Mouse (Mus musculus): ENCODE data around the gene Fbxw13.
"Not testable (repeated sequence)": the region's sequence is repeated elsewhere in the genome, so short reads cannot be mapped to it uniquely, and the experiment has no call there.

Fbxw13 gene

GRCm38 (mm10) chr9:109195875-109196274 is at the start of gene Fbxw13:
Fbxw13 (minus strand) TSS chr9:109195975.
- not testable (repeated sequence) for DNase-seq (ENCODE audit: low spot score)

GRCm38 (mm10) chr9:109234654-109235053 is 38.9 kb upstream of the Fbxw13 start, which contains the start of gene Fbxw20:
Fbxw20 (minus strand) TSS chr9:109234754.
- DNase-seq (ENCODE audit: low spot score), result no peak

- no peak for DNase-seq (ENCODE audit: low spot score)
Observed at GRCm38 (mm10) chr9:109218449-109218848, 22.7 kb upstream of the Fbxw13 start.

- DNase-seq (ENCODE audit: low spot score), result not testable (repeated sequence)
Observed at GRCm38 (mm10) chr9:109201347-109201746, 5.6 kb upstream of the Fbxw13 start.

- no peak for DNase-seq (ENCODE audit: low spot score)
Observed at GRCm38 (mm10) chr9:109200349-109200748, 4.6 kb upstream of the Fbxw13 start.

- no peak for DNase-seq (ENCODE audit: low spot score)
Observed at GRCm38 (mm10) chr9:109199353-109199752, 3.6 kb upstream of the Fbxw13 start.

- no peak for DNase-seq (ENCODE audit: low spot score)
Observed at GRCm38 (mm10) chr9:109177208-109177607, 18.6 kb downstream of the Fbxw13 start.

GRCm38 (mm10) chr9:109176301-109176700 is 19.5 kb downstream of the Fbxw13 start:
- DNase-seq (ENCODE audit: low spot score), result no peak

- no peak for DNase-seq (ENCODE audit: low spot score)
Observed at GRCm38 (mm10) chr9:109167316-109167715, 28.5 kb downstream of the Fbxw13 start.

- no peak for DNase-seq (ENCODE audit: low spot score)
Observed at GRCm38 (mm10) chr9:109161941-109162340, 33.8 kb downstream of the Fbxw13 start, which contains the start of gene Fbxw21. Fbxw21 (minus strand) TSS chr9:109162041.

- DNase-seq (ENCODE audit: low spot score), result not testable (repeated sequence)
Observed at GRCm38 (mm10) chr9:109140414-109140813, 55.4 kb downstream of the Fbxw13 start.

GRCm38 (mm10) chr9:109130076-109130475 is 65.7 kb downstream of the Fbxw13 start:
- DNase-seq (ENCODE audit: low spot score), result no peak
